Mouse (Mus musculus) erythroblast, adult 5-6 weeks (primary cell): ENCODE results near the gene P2rx1. TPM values are rescaled to one million over a fixed set of nuclear protein-coding genes. Genes with fewer than 3 reads are reported as not detected.

Experiments
- ATAC-seq: replicated peaks from 2 replicates; pipeline ENCODE4 v1.8.0; 2016; ENCODE audit warnings: moderate number of reproducible peaks, mild to moderate bottlenecking, moderate TSS enrichment, inconsistent platforms; ENCODE audit not compliant: poor library complexity, low FRiP score, severe bottlenecking
- total RNA-seq, 2 experiments: library from RNA; stranded (forward) in 1 of 2; stranded (reverse) in 1 of 2; fragments of 150-400 nt in 1 of 2; fragments of 200-764, 138-1000 nt in 1 of 2; gene quantifications; 2 replicates each; pipeline versions ENCODE4 v1.2.3 to v1.2.4; 2015 to 2017; ENCODE audit warnings: low replicate concordance in 2 of 2

The P2rx1 gene
- total RNA-seq (2015; ENCODE audit: low replicate concordance) (0.58 and 1.5 TPM in 2 replicates), total RNA-seq (2017; ENCODE audit: low replicate concordance) (1.5 and 3.2 TPM in 2 replicates)

DNA sequence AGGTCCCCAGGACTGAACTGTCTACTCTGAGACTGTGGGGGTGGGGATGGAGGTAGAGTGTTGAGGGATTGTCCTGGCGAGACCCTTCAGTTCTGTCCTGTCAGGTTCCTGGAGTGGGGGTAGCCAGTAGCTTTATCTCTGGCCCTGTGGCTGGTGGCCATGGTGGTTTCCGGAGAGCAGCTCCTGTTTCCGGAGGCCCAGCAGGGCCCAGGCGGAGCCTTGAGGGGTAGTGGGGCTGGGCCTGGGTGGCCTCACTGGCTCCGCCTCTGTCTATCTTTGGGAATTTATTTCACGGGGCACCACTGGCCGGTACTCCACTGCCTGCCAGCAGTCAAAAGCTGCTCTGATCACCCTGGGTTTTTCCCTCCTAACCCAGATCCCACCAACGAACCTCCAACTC, at the start of gene P2rx1:
P2rx1 (plus strand) TSS at position 333 of the 400 bp plus-strand sequence.
- no peak for ATAC-seq

DNA sequence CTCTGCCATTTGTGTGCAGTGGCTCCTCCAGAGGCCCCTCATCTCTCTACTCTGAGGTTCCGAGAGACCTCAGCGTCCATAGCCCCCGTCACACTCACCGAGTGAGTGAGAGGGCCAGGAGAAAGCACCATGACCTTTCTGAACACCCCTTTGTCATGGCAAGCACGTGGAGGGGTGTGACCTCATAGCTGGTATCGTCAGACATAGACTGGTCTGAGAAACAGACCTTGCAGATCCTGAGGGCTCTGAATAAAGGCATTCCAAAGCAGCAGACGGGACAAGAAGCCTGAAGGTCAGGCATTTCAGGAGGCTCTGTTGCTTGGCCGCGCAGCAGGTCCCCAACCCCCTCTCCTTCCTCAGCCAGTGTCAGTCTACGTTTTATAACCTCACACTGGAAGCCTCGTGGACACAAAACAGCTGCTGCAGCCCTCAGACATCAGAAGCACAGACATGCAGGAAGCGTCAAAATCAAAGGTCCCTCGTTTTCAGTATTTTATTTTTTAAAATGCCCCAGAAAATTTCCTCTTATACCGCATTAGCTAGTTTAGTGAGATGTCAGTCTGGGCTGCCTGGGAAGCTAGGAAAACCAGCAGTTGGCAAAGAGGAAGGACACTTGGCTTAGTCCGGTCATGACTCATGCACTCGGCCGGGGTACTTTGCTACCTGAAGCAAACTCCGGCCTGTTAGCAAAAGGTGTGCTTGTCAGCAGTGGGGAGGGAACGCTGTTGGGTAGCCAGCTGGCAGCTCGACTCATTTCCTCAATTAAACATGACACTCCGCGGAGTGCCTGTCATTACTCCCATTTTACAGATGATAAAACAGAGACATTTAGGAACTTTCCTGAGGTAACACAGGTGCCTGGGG, 47.5 kb upstream of the P2rx1 start:
- ATAC-seq, result no peak

DNA sequence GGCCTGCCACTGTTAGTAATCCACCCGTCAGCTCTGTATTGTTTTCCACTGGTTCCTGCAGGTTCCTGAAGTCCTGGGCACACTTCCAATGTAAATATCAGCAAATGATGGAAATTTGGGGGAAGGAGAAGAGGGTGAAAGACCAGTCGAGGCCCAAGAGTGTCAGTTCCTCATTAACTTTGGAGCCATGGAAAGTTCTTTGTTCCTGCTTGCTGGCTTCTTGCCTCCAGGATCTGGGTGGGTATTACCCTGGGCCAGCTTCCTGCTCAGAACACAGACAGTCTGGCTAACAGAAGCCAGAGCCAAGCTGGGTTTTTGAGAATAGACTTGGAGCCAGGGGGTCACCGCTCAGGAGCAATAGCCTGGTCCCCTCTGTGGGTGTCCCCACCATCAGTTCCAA, 46.7 kb upstream of the P2rx1 start:
- no peak for ATAC-seq

DNA sequence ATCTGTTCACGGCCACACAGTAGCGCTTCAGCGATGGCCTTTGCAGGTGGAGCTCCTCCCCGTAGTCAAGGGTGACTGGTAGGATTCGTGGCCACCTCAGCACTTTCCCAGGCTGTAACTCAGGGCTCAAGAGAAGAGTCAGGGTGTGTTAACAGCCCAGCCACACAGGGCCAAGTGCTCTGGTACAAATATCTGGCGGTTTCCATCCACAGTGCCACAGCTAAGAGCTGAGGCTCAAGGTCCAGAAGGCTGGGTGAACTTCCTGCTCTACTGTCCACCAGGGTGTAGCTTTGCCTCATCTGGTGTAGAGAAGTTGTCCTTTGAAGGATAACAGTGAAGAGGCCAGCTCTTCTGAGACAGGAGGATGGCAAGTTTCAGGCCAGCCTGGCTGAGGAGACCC, 46.2 kb upstream of the P2rx1 start:
- ATAC-seq, result no peak

DNA sequence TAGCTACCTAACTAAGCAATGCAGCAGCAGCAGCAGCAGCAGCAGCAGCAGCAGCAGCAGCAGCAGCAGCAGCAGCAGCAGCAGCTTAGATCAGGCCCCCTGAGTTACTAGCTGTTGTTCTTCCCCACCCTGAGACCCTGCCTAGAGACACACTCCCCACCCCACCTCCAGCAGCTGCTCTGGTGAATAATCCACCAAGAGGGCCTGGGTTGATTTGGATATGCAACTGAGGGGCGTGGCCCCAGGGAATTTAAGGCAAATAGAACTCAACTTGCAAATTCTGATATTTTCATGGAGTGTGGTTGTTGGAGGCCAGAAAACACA, 45.8 kb upstream of the P2rx1 start:
- no peak for ATAC-seq

DNA sequence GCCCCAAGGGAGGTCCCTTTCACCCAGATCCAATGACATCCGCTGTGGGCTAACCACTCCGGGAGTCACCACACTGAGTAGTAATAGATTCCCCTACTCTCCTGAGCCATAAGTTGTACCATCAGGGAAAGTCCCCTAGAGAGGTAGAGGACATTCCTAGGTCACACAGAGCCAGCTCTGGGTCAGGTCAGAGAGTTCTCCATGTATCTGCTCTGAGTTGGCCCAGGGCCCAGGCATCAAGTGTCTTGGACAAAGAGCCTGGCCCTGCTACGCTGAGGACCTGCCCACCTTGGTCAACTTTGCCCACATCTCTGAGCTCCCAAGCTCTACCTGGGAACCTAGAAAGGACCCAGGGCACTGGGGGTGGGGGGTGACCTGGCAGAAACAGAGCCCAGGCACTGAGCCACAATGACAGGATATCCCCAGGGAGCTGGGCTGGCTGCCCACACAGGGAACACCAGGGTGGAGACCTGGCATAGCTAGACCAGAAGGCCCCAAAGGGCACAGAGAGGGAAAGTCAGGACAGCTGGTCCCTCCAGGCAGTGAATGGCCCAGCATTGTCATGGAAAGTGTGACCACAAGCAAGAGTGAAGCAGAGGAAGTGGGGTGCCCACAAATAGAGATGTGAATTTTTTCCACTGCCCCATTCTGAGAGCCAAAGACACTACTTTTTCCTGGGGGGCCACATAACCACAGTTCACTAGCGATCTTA, 45.3 kb upstream of the P2rx1 start:
- ATAC-seq, result no peak

DNA sequence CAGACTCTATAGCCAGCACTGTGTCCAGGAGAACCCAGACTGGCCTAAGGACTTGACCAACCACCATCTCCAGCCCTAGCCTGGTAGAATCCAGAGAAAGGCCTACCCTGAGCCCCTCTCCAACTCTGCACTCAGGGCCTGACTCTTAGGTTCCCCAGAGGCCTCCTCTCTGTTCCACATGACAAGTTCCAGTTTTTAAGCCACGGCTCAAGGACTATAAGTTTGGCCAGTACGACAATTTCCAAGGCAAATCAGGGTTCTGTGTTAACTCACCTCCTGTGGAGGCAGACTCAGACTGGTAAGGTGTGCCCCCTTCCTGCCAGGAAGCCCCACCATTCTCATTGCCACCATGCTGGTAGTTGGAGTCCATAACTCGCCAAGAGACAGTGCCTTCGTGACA, 44.7 kb upstream of the P2rx1 start:
- no peak for ATAC-seq

DNA sequence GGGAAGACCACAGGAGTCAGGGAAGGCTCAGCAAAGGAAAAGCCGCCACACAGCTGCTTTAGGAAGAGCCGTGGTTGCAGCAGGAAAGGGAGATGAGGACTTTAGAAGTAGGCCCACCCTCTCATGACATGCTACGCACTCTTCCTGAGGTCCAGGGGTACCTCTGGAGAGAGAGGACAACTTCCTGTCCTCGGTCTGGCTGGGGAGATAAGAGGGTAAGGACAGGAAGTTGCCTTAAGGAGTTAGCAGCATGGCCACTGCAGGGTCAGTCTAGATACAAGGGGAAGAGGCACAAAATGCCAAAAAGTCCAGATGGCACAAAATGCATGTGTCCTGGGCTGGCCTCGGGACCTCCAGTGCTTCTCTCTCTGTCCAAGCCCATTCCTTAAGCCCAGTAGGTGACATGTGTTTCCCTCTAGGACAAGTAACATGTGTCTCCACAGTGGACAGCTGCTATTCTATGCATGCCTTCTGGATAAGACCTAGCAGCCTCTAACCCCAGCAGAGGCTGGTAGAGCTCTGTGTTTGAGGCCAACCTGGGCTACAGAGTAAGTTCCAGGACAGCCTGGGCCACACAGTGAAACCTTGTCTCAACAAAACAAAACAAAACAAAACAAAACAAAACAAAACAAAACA, 43.4 kb upstream of the P2rx1 start:
- ATAC-seq, result no peak

DNA sequence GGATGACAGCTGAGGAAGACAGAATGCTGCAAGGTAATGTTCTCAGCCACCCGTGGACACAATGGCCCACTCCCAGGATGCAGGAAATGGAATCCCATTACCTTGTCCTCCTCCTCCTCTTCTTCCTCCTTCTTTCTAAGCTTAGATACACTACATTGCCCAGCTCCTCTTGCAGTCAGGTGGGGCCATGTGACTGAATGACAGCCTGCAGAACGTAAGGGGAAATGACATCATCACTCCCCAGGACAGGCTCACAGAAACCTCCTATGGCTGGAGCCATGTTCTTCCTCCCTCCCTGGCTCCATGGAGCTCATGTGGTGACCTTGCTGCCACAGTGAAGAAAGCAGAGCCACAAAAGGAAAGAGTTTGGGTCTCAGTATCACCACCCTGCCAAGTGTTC, 41.6 kb upstream of the P2rx1 start:
- ATAC-seq, result no peak

DNA sequence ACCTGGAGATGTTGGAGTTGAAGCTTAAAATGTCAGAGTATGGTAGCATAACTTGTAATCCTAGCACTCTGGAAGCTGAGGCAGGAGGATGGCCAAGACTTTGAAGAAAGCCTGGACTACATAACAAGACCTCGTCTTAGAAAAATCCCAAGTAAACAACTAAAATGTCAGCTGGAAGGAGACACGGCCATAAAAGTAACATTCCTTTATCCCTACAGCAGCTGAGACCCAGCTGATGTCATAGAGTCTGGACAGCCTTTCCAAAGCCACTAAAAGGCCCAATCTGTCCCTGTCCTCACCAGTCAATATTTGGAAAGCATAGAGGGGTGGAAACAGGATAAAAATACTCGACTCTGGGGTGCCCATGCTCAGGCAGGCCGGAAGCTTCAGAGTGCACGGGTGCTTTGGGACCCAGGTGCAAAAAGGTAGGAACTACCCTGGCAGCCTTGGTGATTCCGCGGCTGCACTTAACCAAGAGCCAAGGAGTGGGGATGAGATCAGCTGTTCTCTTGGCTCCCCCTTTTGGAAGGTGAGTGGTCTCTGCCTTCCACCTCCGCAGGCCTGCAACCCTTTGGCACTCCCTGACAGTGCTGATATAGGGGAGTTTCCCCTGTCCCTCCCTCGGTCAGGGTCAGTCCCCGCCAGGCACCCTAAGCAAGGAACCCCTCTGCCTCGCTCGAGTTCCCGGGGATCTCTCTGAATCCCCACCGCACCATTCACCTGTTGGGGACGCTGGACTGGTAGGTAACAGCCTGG, 38.8 kb upstream of the P2rx1 start:
- no peak for ATAC-seq

DNA sequence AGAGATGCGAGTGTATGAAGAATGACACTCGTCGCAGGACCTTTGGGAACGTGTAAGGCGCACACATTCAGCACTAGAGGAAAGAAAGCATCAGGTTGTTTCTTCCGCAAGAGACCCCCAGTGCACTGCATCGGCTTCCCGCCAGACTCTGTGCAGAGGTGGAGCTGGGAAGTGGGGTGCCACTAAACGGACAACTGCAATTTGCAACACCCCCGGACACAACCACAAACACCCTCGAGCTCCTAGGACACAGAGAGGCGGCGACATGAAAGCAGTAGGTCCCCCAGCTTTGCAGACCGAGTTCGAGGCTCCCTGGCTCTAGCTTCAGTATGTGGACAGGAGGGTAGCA, 38.2 kb upstream of the P2rx1 start:
- ATAC-seq, result no peak

DNA sequence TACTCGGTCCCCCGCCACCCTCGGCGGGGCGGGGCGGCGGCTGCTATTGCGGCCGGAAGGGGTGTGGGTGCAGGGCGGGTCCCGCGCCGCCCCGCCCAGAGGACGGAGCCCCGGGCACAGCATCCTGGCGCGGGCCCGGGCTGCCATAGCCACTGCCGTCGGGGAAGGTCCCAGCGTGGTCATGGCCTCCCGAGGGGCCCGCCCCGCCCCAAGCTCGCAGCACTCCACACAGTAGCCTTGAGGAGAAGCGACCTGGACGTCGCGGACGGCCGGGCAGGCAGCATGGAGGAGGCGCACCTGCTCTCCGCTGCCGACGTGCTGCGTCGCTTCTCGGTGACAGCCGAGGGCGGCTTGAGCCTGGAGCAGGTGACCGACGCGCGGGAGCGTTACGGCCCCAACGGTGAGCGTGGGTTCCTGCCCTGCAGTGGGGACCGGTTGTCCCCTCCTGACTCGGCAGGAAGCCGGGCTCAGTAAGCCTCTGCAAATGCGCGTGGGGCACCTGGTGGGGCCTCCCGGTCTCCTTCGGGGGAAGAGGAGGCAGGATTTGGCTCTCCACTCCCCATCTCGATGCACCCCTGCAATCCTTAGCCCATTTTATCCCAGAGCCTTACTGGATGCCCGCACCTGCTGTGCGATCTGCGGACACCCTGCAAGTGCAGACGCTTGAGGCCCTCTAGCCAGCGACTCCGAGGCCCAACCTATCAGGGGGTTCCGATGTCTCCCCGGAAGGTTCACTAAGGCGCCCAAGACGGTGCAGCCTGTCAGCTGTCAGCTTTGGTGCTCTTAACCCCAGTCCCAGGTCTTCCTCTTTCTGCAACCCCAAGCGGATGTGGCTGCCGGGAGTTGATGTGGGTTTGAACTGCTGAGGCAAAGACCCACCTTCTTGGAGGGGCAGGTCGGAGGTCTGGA, 37.6 kb upstream of the P2rx1 start, which contains the start of gene Atp2a3:
Atp2a3 (plus strand) TSS at position 98 of the 909 bp plus-strand sequence.
- ATAC-seq, result no peak

DNA sequence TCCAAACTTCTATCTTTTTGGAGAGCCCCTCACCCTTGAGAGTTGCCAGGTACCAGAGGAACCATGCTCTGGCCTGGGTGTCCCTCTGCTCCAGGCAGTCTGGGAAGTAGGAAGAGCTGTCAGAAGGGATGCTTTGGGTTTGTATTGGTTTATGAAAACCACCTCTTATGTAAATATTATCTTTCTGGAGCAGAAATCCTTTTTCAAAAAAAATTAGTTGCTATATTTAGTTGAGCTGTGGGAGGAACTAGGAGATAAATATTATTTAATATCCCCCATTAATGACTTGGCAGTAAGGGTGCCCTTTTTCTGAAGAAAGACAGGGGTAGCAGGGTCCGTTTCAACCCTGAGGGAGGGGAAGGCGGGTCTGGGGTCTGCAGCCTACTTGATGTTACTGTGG, 36.5 kb upstream of the P2rx1 start:
- ATAC-seq, result no peak

DNA sequence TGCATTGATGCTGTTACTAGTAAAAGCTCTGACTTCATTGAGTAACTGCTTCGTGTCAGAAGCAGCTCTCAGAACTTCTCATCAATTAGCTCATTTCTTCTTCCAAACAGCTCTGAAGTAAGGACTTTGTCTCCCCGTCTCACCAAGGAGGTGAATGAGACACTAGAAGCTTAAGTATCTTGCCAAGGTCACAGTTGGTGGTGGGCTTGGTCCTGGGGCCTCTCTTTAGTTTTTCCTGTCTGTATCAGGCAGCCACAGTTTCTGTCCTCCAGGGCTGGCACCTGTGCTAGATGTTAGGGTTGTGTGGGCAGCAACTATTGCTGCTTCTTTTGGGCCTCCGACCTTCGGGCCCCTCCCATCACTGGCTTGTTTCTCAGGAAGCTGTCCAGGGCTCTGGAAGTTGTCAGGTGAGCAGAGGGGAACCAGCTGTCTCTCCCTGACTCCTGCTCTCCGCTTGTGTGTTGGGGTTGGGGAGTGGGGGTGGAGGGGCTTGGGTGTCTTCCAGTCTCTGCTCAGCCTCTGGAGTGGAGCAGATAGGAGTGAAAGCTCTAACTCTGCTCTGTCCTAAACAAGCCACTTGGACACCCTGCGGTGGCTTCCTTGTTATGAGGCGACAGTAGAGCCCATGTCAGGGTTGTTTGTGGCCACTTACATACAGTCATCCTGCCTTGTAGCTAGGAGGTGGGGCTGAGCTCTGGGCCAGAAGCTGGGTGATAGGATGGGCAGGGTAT, 35.7 kb upstream of the P2rx1 start:
- ATAC-seq, result no peak

DNA sequence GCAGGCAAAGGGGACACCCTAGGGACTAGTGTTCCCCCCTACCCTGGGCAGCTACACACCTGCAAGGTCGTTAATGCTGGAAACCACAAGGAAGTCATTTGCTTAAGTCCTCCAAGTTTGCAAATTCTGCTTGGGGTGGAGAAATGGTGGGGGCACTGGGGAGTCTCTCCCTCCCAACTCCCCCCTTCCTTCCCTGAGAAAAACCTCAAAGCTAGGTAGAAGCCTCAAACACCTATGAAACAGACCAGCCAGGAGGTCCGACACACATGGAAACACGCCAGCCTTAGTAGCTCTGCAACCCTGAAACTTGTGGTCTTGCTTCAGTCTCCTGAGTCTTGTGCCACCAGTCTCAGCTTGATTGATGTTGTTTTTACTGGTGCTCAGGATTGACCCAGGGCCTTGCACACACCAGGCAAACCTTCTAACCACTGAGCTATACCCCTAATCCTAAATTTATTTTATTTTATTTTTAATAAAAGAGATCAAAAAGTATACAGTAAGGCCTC, 35.1 kb upstream of the P2rx1 start:
- ATAC-seq, result no peak

DNA sequence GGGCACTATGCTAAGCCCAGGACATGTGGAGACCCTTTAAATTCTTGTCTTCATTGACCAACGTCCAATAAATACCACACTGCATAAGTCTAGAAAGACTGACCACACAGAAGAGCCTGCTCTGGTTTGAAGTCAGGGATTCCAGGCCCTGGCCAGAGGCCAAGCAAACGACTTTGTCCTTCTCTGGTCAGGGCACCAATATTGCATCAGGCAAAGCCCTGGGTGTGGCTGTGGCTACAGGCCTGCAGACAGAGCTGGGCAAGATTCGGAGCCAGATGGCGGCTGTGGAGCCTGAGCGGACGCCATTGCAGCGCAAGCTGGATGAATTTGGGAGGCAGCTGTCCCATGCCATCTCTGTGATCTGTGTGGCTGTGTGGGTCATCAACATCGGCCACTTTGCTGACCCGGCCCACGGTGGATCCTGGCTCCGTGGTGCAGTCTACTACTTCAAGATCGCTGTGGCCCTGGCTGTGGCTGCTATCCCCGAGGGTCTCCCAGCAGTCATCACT, 23.9 kb upstream of the P2rx1 start:
- no peak for ATAC-seq

DNA sequence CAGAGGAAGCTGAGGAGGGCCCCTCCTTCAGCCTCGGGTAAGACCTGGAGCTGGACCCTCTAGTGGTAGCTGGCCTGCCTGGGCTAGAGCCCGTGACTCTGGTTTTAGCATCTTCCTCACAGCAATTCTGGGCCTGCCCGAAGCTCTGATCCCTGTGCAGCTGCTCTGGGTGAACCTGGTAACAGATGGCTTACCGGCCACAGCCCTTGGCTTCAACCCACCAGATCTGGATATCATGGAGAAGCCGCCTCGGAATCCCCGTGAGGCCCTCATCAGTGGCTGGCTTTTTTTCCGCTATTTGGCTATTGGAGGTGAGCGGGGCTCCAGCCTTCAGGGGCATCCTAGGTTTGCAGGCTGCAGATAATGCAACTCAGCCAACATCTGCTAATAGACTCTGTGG, 16.4 kb upstream of the P2rx1 start:
- no peak for ATAC-seq

DNA sequence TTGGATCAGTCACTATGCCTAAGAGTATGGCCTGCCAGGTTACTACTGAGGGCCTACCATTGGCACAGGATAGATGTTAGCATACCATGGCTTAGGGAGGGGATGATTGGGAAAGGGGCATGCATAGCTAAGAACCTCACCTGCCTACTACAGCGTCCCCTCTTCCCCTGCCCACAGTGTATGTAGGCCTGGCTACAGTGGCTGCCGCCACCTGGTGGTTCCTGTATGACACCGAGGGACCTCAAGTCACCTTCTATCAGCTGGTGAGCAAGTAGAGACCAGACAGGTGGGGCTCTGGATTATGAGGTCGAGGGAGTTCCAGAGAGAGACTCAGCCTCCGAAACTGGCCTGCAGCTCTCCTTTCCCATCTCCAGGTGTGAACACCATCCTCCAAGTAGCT, 15.6 kb upstream of the P2rx1 start:
- no peak for ATAC-seq
